Mouse (Mus musculus): Measurements from ENCODE around the gene Dscaml1.

DNA sequence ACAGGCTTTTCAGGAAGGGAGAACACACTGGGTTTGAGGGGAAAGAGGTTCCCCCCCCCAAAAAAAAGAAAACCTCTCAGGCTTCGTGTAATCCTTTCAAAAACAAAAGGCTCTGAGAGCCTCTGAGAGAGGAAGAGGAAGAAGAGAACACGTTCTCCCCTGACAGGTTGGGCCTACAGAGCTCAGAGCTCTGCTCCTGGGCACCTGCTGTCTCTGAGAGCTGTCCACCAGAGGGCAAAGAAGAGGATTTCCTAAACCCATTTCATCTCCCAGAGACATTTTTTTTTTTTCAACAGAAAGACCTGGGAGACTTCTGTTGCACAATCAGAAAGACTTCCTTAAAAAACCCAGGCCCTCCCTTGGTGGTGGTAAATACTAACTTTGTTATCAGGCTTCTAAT lies 267.8 kb downstream of the Dscaml1 start:
- TF ChIP-seq CTCF (conservative IDR thresholded peaks at IDR 0.05; ENCODE audit: insufficient read depth, insufficient read length, low read depth, low read length) (no peak), POLR2A (IDR thresholded peaks at IDR 0.05; ENCODE audit: low read depth, low read length) (no peak)

Data from kidney, adult 2 months (tissue).